Mouse (Mus musculus) testis, adult 2 months (tissue): ENCODE results near the gene Dlx3.

ENCODE experiments used
- CTCF ChIP-seq: fragments of 200-500 bp; IDR thresholded peaks from 2 replicates; pipeline ENCODE4 v1.5.1; 2012; ENCODE audit warnings: low read depth, mild to moderate bottlenecking, inconsistent platforms, low read length, moderate library complexity; ENCODE audit not compliant: control insufficient read depth, insufficient read depth, insufficient replicate concordance
- POLR2A ChIP-seq: fragments of 200-500 bp; IDR thresholded peaks from 2 replicates; pipeline ENCODE4 v1.6.1; 2012; ENCODE audit warnings: low read depth, mild to moderate bottlenecking, inconsistent platforms, low read length, moderate library complexity; ENCODE audit not compliant: control insufficient read depth

- no peak for TF ChIP-seq CTCF
- TF ChIP-seq POLR2A = no peak
These were observed 44.5 kb upstream of the Dlx3 start for GRCm38 (mm10) chr11:95075197-95076040.
